Mouse (Mus musculus): Measurements from ENCODE around the gene Cbfa2t3. TPM values are rescaled to one million over a fixed set of nuclear protein-coding genes. Genes with fewer than 3 reads are reported as not detected.
A peak's percentile ranks its signal among the peaks of the same experiment; 100 is the strongest.

Gene Cbfa2t3
- 10 to 100 TPM; 19.7 to 23.0 TPM for total RNA-seq (2021)

- intact Hi-C loops (cut with DNase I), result loop anchor here (5.0 kb wide), 1 partner anchor 78 kb away; the partner anchor contains the start of gene Acsf3
- peak; percentile 34 to 62 for DNase-seq
These were observed at the start of gene Cbfa2t3 for GRCm38 (mm10) chr8:122699005-122699492. Cbfa2t3 (minus strand) TSS chr8:122699109.

DNA sequence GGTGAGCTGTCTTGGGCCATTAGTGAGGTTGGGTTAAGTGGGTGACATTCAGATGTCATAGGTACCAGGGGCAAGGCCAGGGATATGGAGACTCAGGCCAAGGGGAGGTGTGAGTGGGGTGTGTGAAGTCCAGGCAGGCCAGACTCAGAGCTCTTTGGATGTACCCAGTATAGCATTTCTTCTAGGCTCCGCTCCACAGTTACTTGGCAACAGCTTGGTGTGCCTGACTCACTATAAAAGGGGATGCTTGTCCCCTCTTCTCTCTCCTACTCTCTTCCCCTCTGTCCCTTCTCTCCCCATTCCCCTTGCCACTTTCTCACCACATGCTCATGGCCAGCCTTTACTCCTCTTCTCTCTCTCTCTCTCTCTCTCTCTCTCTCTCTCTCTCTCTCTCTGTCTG, 48.9 kb upstream of the Cbfa2t3 start:
- DNase-seq, result no peak
- intact Hi-C loops (cut with DNase I), result no loop called here

DNA sequence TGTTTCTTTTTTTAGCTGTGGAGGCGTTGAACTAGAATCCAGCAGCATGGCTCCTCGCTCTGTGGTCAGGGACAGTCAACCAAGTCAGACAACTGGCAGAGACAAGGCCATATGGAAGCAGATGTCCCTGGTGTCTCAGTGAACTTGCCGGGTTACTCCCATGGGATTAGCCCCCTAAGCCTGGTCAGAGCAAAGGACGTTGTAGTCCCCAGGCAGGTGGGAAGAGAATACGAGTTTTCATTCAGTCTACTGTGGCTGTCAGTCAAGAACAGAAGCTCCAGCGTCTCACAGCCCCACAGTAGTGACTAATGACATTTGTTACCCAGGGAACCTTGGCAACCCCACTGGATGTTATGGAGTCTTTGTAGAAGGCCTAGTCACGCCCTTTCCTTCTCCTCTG, 47.5 kb upstream of the Cbfa2t3 start:
- intact Hi-C loops (cut with DNase I), result no loop called here
- no peak for DNase-seq

DNA sequence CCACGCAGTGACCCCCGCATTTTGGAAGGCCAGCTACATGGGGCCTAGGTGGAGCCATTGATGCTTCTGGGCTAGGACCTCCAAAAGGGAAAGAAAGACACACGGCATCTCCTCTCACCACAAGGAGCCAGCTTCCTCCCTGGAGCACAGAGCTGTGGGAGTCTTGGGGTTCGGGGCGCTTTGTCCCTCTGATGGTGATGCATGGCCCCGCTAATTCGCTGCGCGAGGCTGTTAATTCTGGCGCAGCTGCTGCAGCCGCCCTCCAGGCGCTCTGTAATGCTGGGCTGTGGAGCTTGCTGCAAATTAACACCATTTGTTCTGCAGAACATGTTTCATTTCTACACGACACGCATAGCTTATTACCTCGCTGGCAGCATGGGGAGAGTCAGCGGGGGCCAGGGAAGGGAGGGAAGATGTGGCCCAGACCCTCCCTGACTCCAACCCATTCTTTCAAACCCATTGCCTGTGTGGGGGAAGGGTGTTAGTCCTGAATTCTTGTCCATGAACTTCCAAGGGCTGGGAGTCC, 46.9 kb upstream of the Cbfa2t3 start:
- intact Hi-C loops (cut with DNase I), result no loop called here

DNA sequence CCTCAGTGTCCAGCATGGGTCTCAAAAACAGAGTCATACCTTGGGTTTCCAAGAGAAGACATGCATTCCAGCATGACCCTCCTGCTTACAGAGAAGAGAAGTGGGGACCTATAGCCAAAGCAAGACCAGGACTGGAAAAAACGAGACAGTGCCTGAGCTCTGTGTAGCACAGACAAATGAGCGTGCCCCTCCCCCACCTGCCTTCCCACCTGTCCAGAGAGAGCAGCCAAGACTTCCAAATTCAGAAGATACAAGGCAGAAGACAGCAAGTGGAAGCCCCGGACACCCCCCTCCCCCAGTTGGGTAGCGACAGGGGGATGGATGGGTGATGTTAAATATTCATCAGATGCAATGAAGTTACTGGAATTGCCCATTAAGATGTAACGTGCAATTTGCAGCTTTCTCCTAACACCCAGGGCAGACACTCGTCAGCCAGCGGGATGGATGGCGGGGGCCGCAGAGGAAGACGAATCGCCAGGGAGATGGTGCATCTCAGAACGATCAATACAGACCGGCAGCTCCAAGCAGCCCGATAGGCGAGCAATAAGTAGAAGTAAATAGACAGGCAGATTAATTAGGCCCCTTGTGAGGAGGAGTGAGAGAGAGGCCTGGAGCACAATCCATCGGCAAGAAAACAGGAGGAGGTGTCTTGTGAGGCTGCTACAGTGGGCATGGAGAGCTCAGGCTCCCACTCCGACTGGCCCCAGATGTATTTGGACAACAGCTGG, 46.3 kb upstream of the Cbfa2t3 start:
- no peak for DNase-seq
- intact Hi-C loops (cut with DNase I), result no loop called here

More for the DNA sequence above, 46.9 kb upstream of the Cbfa2t3 start:
- DNase-seq, result no peak

DNA sequence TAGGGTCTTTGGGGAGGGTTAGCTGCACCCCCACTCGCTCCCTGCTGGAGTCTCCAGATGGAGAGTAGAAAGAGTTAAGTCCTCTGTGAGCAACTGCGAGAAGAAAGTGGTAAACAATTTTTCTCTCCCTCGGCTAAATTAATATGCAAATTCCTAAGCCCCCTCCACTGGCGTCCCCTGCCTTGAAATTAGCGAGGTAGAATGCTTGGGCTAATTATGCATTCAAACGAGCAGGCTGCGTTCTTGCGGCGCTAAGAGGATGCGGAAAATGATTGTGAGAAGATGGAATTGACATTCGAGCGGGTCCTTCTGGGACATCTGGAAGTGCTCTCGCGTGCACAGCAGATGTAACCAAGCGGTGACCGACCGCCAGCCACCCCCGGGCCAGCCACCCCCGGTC, 43.6 kb upstream of the Cbfa2t3 start:
- intact Hi-C loops (cut with DNase I), result no loop called here
- no peak for DNase-seq

GRCm38 (mm10) chr8:122739102-122739725, 40.3 kb upstream of the Cbfa2t3 start:
- intact Hi-C loops (cut with DNase I), result no loop called here
- DNase-seq, result no peak

DNA sequence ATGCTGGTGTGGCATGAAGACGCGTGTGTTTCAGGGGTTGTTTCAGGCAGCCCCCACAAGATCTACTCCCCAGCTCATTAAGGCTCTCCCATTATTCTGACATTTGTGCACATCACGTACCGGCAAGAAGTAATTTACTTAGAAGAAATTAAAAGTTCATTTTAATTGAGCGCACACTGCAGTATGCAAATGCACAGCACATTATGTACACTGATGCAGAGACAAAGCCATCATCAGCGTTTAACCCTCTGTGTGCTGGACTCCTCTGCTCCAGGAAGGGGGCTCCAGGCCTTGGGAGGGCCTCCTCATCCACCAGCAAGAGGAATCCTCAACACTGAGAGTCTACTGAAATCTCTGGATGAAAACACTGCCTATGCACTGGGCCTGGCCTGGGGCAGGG, 39.0 kb upstream of the Cbfa2t3 start:
- intact Hi-C loops (cut with DNase I), result no loop called here
- no peak for DNase-seq

DNA sequence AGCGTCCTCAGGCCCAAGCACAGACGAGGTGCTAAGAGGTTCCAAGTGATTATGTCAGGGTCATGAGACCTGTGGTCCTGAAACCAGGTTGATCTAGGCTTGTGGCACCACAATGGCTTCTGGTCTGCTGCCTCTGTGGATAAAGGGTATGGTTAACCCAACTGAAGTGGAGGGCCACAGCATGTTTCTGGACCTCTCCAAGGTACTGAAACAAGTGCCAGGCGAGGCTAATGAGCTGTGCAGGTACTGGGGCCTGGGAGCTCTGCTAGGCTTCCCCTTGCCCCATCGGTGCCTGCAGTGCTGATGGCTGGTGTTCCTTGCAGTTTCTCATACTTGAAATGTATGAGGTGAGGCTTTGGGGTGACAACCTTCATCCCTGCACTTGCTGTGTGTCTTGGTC, 38.2 kb upstream of the Cbfa2t3 start:
- no peak for DNase-seq
- intact Hi-C loops (cut with DNase I), result no loop called here

GRCm38 (mm10) chr8:122736623-122737022, 37.7 kb upstream of the Cbfa2t3 start:
- no peak for DNase-seq
- intact Hi-C loops (cut with DNase I), result no loop called here

- intact Hi-C loops (cut with DNase I), result no loop called here
- no peak for DNase-seq
These were observed 36.9 kb upstream of the Cbfa2t3 start for GRCm38 (mm10) chr8:122735542-122736473.

DNA sequence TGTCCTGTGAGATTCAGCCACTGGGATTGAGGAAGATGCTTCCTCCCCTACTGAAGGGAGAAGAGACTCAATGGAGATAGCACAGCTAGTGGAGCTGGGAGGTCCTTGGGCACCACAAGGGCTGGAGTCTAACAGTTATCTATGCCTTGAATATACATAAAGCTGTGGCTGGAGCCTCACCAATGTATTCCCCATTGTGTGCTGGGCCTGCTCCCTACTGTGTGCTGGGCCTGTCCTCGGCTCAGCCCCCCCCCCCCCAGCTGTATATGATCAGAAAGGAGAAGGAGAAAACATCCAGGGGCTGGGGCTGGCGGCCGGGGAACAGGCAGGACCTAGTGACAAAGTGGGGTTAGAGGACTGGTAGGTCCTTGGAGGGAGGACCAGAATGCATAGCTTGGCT, 36.2 kb upstream of the Cbfa2t3 start:
- DNase-seq, result no peak
- intact Hi-C loops (cut with DNase I), result no loop called here

DNA sequence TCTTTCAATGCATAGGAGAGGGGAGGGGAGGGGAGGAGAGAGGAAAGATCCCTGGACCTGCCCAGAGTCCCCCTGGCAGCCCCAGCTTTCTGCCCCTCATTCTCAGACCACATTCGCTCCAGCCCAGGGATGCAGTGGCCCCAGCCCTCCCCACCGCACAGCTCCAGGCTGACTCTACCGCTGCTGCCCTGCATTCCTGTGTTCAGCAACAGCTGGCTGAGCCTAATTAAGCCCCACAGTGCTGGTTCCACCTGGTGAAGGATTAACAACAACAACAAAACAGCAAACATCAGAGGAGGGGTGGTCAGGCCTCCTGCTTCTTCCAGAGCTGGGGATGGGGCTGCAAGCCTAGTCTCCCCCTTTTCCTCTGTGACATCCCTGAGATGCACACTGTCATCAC, 29.7 kb upstream of the Cbfa2t3 start:
- no peak for DNase-seq
- intact Hi-C loops (cut with DNase I), result no loop called here

GRCm38 (mm10) chr8:122727412-122727811, 28.5 kb upstream of the Cbfa2t3 start:
- no peak for DNase-seq
- intact Hi-C loops (cut with DNase I), result no loop called here

GRCm38 (mm10) chr8:122726789-122727188, 27.9 kb upstream of the Cbfa2t3 start:
- DNase-seq, result no peak
- intact Hi-C loops (cut with DNase I), result no loop called here

DNA sequence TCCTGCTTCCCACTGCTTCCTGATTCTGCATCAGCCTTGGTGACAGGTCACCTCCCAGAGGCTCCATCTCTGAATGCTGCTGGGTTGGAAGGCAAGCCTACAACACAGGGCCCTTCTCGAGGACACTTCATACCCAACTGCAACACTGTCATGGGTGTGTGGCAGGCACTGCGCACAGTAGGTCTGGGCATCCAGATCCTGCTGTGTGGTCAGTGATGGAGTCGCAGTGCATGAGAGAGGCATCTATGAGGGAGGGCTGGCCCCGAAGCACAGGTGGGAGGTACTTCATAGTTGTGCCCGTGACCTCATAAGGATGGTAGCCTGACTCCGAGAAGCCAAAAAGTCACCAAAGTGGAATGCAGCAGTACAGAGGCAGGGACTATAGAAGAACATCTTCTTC, 26.3 kb upstream of the Cbfa2t3 start:
- no peak for DNase-seq
- intact Hi-C loops (cut with DNase I), result no loop called here

GRCm38 (mm10) chr8:122720811-122721640, 22.1 kb upstream of the Cbfa2t3 start:
- intact Hi-C loops (cut with DNase I), result loop anchor here (5.0 kb wide), 1 partner anchor 56 kb away; the partner anchor contains the start of gene Acsf3
- DNase-seq, result peak in 1 of 2 experiments; percentile 14

- peak; percentile 37 to 51 for DNase-seq
- intact Hi-C loops (cut with DNase I), result loop anchor here (5.0 kb wide), 1 partner anchor 57 kb away; the partner anchor contains the start of gene Acsf3
These were observed 21.3 kb upstream of the Cbfa2t3 start for GRCm38 (mm10) chr8:122720070-122720729.

DNA sequence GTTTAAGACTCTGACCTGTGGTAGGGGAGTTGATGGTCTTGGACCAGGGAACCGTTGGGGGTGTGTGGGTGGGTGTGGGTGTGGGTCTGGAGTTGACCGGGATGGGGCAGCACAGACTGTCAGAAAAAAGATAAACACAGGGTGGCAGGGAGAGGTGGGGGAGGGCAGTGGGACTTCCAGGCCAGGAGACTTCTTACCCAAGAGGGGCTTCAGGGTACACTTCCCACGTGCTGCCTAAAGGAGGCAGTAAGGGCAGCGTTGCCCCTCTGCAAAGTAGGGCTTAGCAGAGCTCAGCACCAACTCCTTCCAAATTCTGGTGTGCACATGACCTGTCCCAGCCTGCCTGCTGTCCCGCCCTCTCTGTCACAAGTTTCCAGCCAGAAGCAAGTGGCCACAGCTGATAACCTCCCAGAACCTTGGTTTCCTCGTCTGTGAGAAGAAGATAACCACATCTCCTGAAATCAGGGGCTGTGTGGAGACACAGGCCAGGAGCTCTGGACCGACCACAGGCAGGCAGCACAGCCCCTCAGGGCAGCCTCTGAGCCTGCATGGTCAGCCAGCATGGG, 20.7 kb upstream of the Cbfa2t3 start:
- peak in 1 of 2 experiments; percentile 31 for DNase-seq
- intact Hi-C loops (cut with DNase I), result loop anchor here (5.0 kb wide), 1 partner anchor 58 kb away; the partner anchor contains the start of gene Acsf3

All from heart, postnatal 36 days (tissue).